ENCODE assay signal across 13 mouse cellular contexts in the genomic region with DNA sequence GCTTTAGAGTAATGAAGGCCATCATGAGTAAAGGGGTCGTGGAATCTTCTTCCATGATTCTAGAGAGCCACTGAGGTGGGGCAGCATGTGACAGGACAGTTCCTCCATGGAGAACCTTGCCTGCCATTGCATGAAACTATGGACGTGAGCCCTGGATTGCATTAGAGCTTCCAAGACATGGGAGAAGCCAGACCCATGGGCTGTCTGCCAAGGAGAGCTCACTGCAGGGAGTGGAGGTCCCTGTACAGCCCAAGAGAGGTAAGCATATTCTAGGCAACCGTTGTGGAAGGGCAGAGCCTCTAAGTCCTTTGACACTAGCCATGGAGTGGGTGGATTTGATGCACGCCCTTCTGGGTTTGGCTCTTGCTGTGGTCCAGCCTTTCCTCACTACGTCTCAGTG. TPM values are rescaled to one million over a fixed set of nuclear protein-coding genes. Genes with fewer than 3 reads are reported as not detected.
"Had no signal": no experiment of that assay in that cellular context is flagged by ENCODE, and none has a peak within 500 bp of the region (broad histone marks: within the 10 kb centered on the region; RNA-seq: fewer than 3 reads in every experiment).

No protein-coding gene starts in this region.

- DNase-seq: liver, postnatal 0 days; lung, adult 2 months; lung, postnatal 14 days; lung, postnatal 36 days; midbrain, embryonic 14.5 days; right cerebral cortex, postnatal 25 days; right cerebral cortex, postnatal 4 days; spleen, adult 18-20 months; thymus, adult 18-20 months; thymus, postnatal 14 days; thymus, postnatal 36 days had no signal

RNA-seq across cellular contexts. Expression of gene Kcnj15, which starts 40.5 kb away (rescaled TPM):
- total RNA-seq: monocyte, adult 5-6 weeks; neutrophil, adult 5-6 weeks had no signal
